Mouse (Mus musculus): ENCODE results near the gene Ube2n. TPM values are rescaled to one million over a fixed set of nuclear protein-coding genes. Genes with fewer than 3 reads are reported as not detected.

Ube2n gene
- polyA plus RNA-seq, 1 experiment from 2014 or later: 189 TPM

DNA sequence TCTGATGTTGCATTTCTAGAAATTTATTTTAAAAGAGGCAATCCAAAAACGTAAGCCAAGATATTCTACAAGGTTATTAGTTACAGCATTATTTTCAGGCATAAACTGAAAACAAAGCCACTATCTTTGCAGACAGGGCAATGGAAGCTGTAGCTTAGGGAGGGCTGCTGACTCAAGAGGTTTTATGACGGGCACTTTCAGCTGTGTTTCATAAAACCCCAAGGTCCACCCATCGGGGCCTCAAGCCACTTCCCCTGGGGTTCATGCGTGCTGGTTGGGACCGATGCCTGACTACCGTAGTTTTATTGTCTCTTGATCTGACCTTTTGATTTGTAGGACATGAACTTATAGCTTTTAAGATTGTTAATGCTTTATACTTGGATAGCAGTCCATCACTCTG is 75.3 kb downstream of the Ube2n start:
- Histone ChIP-seq H3K4me2 (replicated peaks; ENCODE audit: low read depth, low read length) (no peak overlapping the region), H3K9me3 (ENCODE audit: low read length) (no peaks in the 10 kb centered on the region), H3K9ac (replicated peaks; ENCODE audit: low read depth) (no peak overlapping the region), H3K27me3 (replicated peaks; ENCODE audit: insufficient read depth, low read length) (no peaks in the 10 kb centered on the region), H3K36me3 (ENCODE audit: insufficient read depth, low read length) (no peaks in the 10 kb centered on the region), H3K4me3 (ENCODE audit: low read depth, low read length) (no peak overlapping the region), H3K27ac (ENCODE audit: low read length) (no peak overlapping the region), H3K4me1 (ENCODE audit: insufficient read depth, low read depth, low read length) (no peaks in the 10 kb centered on the region)
- TF ChIP-seq EP300 (IDR thresholded peaks at IDR 0.05): no peak
- no peak for TF ChIP-seq CTCF (IDR thresholded peaks at IDR 0.05)
- ATAC-seq (no peak), DNase-seq (ENCODE audit: low spot score) (no peak)
- WGBS: 81% methylated on average over 6 of the region's 6 CpGs

DNA sequence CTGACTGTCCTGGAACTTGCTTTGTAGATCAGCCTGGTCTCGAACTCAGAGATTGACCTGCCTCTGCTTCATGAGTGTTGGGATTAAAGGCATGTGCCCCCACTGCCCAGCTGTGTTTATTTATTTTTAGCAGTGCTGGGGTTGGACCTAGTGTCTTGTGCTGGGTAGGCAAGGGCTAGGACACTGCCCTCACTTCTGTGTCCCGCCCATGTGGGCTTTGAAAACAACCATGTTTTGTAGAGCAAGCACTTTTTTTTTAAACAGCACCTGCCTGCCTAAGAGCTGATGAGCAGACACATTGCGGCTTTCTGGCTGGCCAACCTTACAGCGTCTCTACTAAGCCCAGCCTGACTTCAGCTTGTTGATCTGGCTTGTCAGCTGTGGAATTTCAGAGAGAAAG is 76.3 kb downstream of the Ube2n start:
- Histone ChIP-seq H3K9ac (replicated peaks; ENCODE audit: low read depth) (no peak overlapping the region), H3K27me3 (replicated peaks; ENCODE audit: insufficient read depth, low read length) (no peaks in the 10 kb centered on the region), H3K4me1 (ENCODE audit: insufficient read depth, low read depth, low read length) (no peaks in the 10 kb centered on the region), H3K36me3 (ENCODE audit: insufficient read depth, low read length) (no peaks in the 10 kb centered on the region), H3K9me3 (ENCODE audit: low read length) (no peaks in the 10 kb centered on the region), H3K4me3 (ENCODE audit: low read depth, low read length) (no peak overlapping the region), H3K27ac (ENCODE audit: low read length) (no peak overlapping the region), H3K4me2 (replicated peaks; ENCODE audit: low read depth, low read length) (no peak overlapping the region)
- no peak for ATAC-seq
- whole genome bisulfite sequencing: 87% methylated on average over 4 of the region's 4 CpGs
- no peak for DNase-seq (ENCODE audit: low spot score)
- no peak for TF ChIP-seq CTCF (IDR thresholded peaks at IDR 0.05)
- no peak for TF ChIP-seq EP300 (IDR thresholded peaks at IDR 0.05)

DNA sequence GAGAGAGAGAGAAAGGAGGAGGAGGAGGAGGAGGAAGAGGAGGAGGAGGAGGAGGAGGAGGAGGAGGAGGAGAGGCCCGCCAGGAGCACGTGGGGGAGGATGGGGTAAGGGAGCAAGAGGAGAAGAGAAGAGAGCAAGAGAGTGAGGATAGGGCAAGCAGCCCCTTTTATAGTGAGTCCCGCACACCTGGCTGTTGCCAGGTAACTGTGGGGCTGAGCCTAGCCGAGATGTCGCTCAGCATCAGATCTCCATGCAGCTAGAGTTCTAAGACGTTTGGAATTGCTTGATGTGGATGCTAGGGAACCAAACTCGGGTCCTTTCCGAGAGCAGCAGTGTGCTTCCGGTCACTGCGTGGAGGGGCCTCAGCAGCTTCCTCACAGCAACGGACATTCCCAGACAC is 79.5 kb downstream of the Ube2n start:
- TF ChIP-seq EP300 (IDR thresholded peaks at IDR 0.05) (no peak), CTCF (IDR thresholded peaks at IDR 0.05) (no peak)
- WGBS: 57% methylated on average over 9 of the region's 11 CpGs
- Histone ChIP-seq H3K4me3 (ENCODE audit: low read depth, low read length) (no peak overlapping the region), H3K4me1 (ENCODE audit: insufficient read depth, low read depth, low read length) (no peaks in the 10 kb centered on the region), H3K4me2 (replicated peaks; ENCODE audit: low read depth, low read length) (no peak overlapping the region), H3K27ac (ENCODE audit: low read length) (no peak overlapping the region), H3K9me3 (ENCODE audit: low read length) (no peaks in the 10 kb centered on the region), H3K36me3 (ENCODE audit: insufficient read depth, low read length) (no peaks in the 10 kb centered on the region), H3K9ac (replicated peaks; ENCODE audit: low read depth) (no peak overlapping the region), H3K27me3 (replicated peaks; ENCODE audit: insufficient read depth, low read length) (no peaks in the 10 kb centered on the region)
- no peak for ATAC-seq
- no peak for DNase-seq (ENCODE audit: low spot score)

Small RNA genes lying within 50 kb of the gene (microRNA-seq; reads per million reads assigned to microRNA genes)
- gene Mir3058: 5.9 reads per million, percentile 16 among the genes with 10 or more reads in this experiment

Other genes starting within 250 kb of the Ube2n start
- 11.9 and 15.4 TPM in 2 replicates for gene Cradd, start 191.0 kb upstream of the Ube2n start, polyA plus RNA-seq (2015; fragmentation: Nextera tagmentation; extraction: Ambion mirVana)
- 333 and 396 TPM in 2 replicates for gene Socs2, start 98.0 kb upstream of the Ube2n start, polyA plus RNA-seq (2015; fragmentation: Nextera tagmentation; extraction: Ambion mirVana)
- gene Mrpl42, start 13.2 kb upstream of the Ube2n start, polyA plus RNA-seq (2015; fragmentation: Nextera tagmentation; extraction: Ambion mirVana): 159 and 163 TPM in 2 replicates
- 50.3 and 53.9 TPM in 2 replicates for gene Nudt4, start 49.0 kb downstream of the Ube2n start, polyA plus RNA-seq (2015; fragmentation: Nextera tagmentation; extraction: Ambion mirVana)
- not detected in 2 replicates for gene Anapc15-ps, start 158.3 kb downstream of the Ube2n start, polyA plus RNA-seq (2015; fragmentation: Nextera tagmentation; extraction: Ambion mirVana)

All from lung, postnatal 0 days (tissue).